Mouse (Mus musculus): Measurements from ENCODE around the gene Tubgcp4. TPM values are rescaled to one million over a fixed set of nuclear protein-coding genes. Genes with fewer than 3 reads are reported as not detected.
A peak's percentile ranks its signal among the peaks of the same experiment; 100 is the strongest.
"Not testable (repeated sequence)": the region's sequence is repeated elsewhere in the genome, so short reads cannot be mapped to it uniquely, and the experiment has no call there.

Gene Tubgcp4
- polyA plus RNA-seq (2015; fragmentation: Nextera tagmentation; extraction: Ambion mirVana) = 50.4 and 53.9 TPM in 2 replicates

DNA sequence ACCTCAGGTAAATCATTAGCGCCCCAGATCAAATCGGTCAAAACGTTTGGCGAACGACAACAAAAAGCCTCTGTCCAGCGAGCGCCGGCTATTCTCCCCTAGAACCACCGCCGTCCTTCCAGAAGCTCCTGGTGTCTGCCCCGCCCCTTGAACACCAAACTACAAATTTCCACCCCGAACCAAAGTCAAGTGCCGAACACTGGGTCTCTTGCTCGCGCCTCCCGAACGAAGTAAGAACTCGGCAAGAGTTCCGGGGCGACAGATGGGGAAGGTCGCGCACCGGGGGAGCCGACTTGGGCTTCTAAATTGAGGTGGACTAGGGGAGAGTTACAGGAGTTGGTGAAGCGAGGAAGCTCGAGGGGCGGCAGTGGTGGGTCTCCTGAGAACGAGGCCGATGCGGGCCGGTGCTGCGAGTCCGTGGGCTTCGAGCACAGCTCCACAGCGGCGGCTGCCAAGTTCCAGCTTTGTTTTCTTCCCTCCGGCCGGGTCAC is at the start of gene Tubgcp4:
Tubgcp4 (plus strand) TSS at position 174 of the 491 bp plus-strand sequence.
- H3K4me1 ChIP-seq (ENCODE audit: control insufficient read depth, insufficient read depth, low read length) = peaks cover 28% of the 10 kb centered on the region
- under 1% methylated on average over 36 of the region's 38 CpGs for WGBS
- no peaks in the 10 kb centered on the region for H3K27me3 ChIP-seq (ENCODE audit: control insufficient read depth, insufficient read depth, low read depth, low read length)
- peak within 1 kb of the TSS; percentile 83 for H3K4me2 ChIP-seq (ENCODE audit: low read length)
- peak; percentile 74; the same call in 1 of the 2 replicates for ATAC-seq
- peaks cover 13% of the 10 kb centered on the region for H3K36me3 ChIP-seq (ENCODE audit: control insufficient read depth, insufficient read depth, low read length)
- no peaks in the 10 kb centered on the region for H3K9me3 ChIP-seq (replicated peaks; ENCODE audit: control insufficient read depth, low read length, poor library complexity, severe bottlenecking)
- peak within 1 kb of the TSS; percentile 88 for H3K4me3 ChIP-seq (ENCODE audit: low read depth, low read length)
- H3K27ac ChIP-seq (ENCODE audit: low read length) = peak within 1 kb of the TSS; percentile 83
- H3K9ac ChIP-seq (ENCODE audit: low read depth, low read length) = peak within 1 kb of the TSS; percentile 92

DNA sequence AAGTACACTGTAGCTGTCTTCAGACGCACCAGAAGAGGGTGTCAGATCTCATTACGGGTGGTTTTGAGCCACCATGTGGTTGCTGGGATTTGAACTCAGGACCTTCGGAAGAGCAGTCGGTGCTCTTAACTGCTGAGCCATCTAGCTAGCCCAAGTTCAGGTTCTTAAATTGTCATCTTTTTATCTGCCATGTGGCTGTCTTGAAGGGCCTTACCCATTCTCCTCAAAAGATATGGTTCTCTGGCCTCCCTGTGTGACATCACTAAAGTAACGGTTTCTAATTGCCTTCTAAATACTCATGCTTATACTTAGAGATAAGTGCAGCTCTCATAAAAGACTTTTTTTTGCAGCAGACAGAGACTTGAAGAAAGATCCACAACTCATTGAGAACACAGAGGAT is 44.2 kb upstream of the Tubgcp4 start:
- ATAC-seq; H3K27me3 ChIP-seq (ENCODE audit: control insufficient read depth, insufficient read depth, low read depth, low read length); H3K4me2 ChIP-seq (ENCODE audit: low read length); H3K27ac ChIP-seq (ENCODE audit: low read length); H3K36me3 ChIP-seq (ENCODE audit: control insufficient read depth, insufficient read depth, low read length); H3K4me3 ChIP-seq (ENCODE audit: low read depth, low read length); H3K9me3 ChIP-seq (replicated peaks; ENCODE audit: control insufficient read depth, low read length, poor library complexity, severe bottlenecking); H3K4me1 ChIP-seq (ENCODE audit: control insufficient read depth, insufficient read depth, low read length); H3K9ac ChIP-seq (ENCODE audit: low read depth, low read length): not testable (repeated sequence)
- 97% methylated on average over 5 of the region's 5 CpGs for WGBS

DNA sequence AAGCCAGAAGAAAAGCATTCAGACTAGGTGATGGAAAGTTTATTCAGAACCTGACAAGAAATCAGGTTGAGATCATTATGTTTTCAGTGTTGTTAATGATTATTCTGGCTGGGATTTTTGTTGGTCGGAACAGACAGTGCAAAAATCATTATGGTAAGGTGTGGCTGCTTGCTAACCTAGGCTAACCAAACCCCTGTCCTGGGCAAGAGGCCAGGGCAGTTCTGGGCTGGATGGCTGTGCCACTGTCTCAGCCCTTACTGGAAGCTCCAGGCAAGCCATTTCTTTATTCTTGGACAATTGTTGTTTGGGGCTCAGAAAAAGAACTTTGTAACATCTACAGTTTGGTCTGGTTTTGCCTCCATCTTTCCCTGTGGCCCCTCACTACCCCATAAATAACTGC is 42.9 kb upstream of the Tubgcp4 start:
- Histone ChIP-seq H3K9ac (ENCODE audit: low read depth, low read length) (no peak overlapping the region), H3K4me3 (ENCODE audit: low read depth, low read length) (no peak overlapping the region), H3K4me1 (ENCODE audit: control insufficient read depth, insufficient read depth, low read length) (no peaks in the 10 kb centered on the region), H3K27me3 (ENCODE audit: control insufficient read depth, insufficient read depth, low read depth, low read length) (no peaks in the 10 kb centered on the region), H3K4me2 (ENCODE audit: low read length) (no peak overlapping the region), H3K27ac (ENCODE audit: low read length) (no peak overlapping the region), H3K36me3 (ENCODE audit: control insufficient read depth, insufficient read depth, low read length) (no peaks in the 10 kb centered on the region), H3K9me3 (replicated peaks; ENCODE audit: control insufficient read depth, low read length, poor library complexity, severe bottlenecking) (no peaks in the 10 kb centered on the region)
- 96% methylated on average over 1 of the region's 1 CpGs for WGBS
- ATAC-seq = no peak

DNA sequence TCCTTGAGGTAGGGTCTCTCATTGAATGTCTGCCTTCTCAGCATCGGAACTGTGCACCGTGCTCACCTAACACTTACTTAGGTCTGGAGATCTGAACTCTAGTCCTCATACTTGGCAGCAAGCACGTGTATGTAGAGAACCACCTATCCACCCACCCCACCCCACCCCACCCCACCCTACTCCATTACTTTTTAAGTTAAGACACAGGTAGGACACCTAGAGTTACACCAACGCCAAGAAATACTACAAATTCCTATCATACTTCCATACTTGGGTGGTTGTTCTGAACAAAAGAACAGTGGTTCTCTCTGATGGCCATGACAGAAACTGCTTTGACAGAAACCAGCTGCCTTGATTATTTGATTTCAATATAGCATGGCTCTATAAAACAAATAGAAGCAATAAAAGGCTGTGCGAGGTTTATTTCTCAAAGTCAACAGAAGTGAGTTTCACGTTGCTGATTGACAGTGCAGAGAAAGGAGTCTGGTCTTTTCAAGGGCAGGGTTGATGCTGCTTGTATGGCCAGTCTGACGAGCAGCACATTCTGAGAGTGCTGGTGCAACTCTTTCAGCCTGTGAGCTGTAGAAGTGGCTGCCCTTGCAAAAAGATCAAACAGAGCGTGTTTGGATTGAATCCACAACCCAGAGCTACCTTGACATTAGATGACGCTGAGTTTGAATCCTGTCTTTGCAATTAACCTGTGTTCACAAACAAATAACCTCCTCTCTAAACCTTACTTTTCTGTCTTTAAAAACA is 41.4 kb upstream of the Tubgcp4 start:
- ATAC-seq = no peak

DNA sequence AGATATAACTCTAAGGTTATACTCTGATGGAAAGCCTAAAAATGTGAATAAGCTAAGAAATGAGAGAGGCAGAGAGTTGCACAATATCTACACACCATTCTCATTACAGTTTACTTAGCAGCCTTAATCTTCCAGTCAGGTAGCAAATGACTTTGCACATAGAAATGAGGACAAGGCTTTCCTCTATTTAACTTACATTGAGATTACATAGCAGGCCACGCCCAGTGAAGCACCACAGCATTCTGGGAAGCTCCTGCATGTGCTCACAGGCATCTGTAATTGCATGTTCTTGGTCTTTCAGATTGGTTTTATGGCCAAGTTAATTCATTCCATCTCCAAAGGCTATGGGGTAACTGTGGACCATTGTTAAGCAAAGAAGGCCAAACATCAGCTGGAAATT is 37.6 kb upstream of the Tubgcp4 start:
- H3K4me2 ChIP-seq (ENCODE audit: low read length) = no peak overlapping the region
- ATAC-seq = no peak
- no peak overlapping the region for H3K27ac ChIP-seq (ENCODE audit: low read length)
- no peaks in the 10 kb centered on the region for H3K36me3 ChIP-seq (ENCODE audit: control insufficient read depth, insufficient read depth, low read length)
- H3K9ac ChIP-seq (ENCODE audit: low read depth, low read length) = no peak overlapping the region
- H3K9me3 ChIP-seq (replicated peaks; ENCODE audit: control insufficient read depth, low read length, poor library complexity, severe bottlenecking) = no peaks in the 10 kb centered on the region
- no peak overlapping the region for H3K4me3 ChIP-seq (ENCODE audit: low read depth, low read length)
- H3K27me3 ChIP-seq (ENCODE audit: control insufficient read depth, insufficient read depth, low read depth, low read length) = no peaks in the 10 kb centered on the region
- 64% methylated on average over 1 of the region's 1 CpGs for WGBS
- peaks cover 6% of the 10 kb centered on the region for H3K4me1 ChIP-seq (ENCODE audit: control insufficient read depth, insufficient read depth, low read length)

More for the DNA sequence above, 41.4 kb upstream of the Tubgcp4 start:
- no peak overlapping the region for H3K4me2 ChIP-seq (ENCODE audit: low read length)
- no peaks in the 10 kb centered on the region for H3K27me3 ChIP-seq (ENCODE audit: control insufficient read depth, insufficient read depth, low read depth, low read length)
- H3K9me3 ChIP-seq (replicated peaks; ENCODE audit: control insufficient read depth, low read length, poor library complexity, severe bottlenecking) = no peaks in the 10 kb centered on the region
- 71% methylated on average over 9 of the region's 9 CpGs for WGBS
- H3K27ac ChIP-seq (ENCODE audit: low read length) = no peak overlapping the region
- H3K9ac ChIP-seq (ENCODE audit: low read depth, low read length) = no peak overlapping the region
- no peak overlapping the region for H3K4me3 ChIP-seq (ENCODE audit: low read depth, low read length)
- H3K36me3 ChIP-seq (ENCODE audit: control insufficient read depth, insufficient read depth, low read length) = no peaks in the 10 kb centered on the region
- H3K4me1 ChIP-seq (ENCODE audit: control insufficient read depth, insufficient read depth, low read length) = no peaks in the 10 kb centered on the region

DNA sequence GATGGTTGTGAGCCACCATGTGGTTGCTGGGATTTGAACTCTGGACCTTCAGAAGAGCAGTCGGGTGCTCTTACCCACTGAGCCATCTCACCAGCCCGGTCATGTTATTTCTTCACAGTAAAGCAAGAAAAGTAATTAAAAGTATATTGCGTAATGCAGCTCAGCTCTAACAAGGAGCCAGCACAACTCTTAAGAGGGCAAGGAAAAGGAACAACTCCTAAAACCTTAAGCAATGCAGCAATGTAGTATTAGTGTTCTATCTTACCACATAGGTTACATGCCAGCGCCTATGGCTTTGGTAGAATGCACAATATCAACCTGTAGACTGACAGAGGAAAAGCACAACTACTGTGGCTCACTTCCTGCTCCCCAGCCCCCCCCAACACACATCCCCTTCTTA is 33.1 kb upstream of the Tubgcp4 start:
- Histone ChIP-seq H3K4me3 (ENCODE audit: low read depth, low read length) (no peak overlapping the region), H3K9me3 (replicated peaks; ENCODE audit: control insufficient read depth, low read length, poor library complexity, severe bottlenecking) (no peaks in the 10 kb centered on the region), H3K27me3 (ENCODE audit: control insufficient read depth, insufficient read depth, low read depth, low read length) (no peaks in the 10 kb centered on the region), H3K36me3 (ENCODE audit: control insufficient read depth, insufficient read depth, low read length) (no peaks in the 10 kb centered on the region), H3K4me2 (ENCODE audit: low read length) (no peak overlapping the region), H3K4me1 (ENCODE audit: control insufficient read depth, insufficient read depth, low read length) (peaks cover 28% of the 10 kb centered on the region), H3K27ac (ENCODE audit: low read length) (no peak overlapping the region), H3K9ac (ENCODE audit: low read depth, low read length) (no peak overlapping the region)
- 97% methylated on average over 4 of the region's 4 CpGs for WGBS
- no peak for ATAC-seq

DNA sequence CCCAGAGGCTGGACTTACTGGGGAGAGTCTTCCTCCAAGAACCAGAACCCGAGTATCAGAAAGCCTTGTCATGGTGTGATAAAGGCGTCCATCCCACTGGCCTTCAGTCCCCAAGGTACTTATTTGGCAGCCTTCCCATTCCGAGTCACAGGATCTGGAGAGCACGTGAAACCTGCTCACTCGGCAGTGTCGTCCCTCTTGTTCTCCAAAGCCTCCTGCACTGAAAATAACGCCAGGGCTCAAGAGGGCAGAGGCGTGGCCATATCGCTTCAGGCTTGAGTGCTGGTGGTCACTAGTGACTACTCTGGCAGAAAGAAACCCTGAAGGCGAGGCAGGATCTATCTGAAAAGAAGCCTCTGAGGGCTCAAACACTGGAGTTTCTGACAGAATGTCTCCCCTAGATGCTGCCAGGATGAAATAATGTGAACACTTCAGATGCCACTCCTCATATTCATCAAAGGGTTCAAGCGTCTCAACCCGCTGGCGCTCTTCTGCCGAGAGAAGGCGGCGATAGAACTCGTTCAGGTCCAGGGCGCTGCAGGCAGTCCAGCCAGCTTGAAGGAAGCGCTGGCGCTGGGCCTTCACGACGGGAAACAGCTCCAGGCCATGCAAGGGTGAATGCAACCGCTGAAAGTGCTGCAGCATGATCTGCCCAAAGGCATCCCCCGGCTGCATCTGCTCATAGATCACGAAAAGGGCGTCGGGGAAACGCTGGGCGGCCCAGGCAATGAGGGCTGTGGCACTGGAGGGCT is 31.0 kb upstream of the Tubgcp4 start:
- Histone ChIP-seq H3K36me3 (ENCODE audit: control insufficient read depth, insufficient read depth, low read length) (no peaks in the 10 kb centered on the region; the same call in 1 of the 2 replicates), H3K4me1 (ENCODE audit: control insufficient read depth, insufficient read depth, low read length) (peaks cover 28% of the 10 kb centered on the region), H3K27me3 (ENCODE audit: control insufficient read depth, insufficient read depth, low read depth, low read length) (no peaks in the 10 kb centered on the region), H3K4me3 (ENCODE audit: low read depth, low read length) (peak overlapping the region; percentile 83), H3K27ac (ENCODE audit: low read length) (peak overlapping the region; percentile 98), H3K9me3 (replicated peaks; ENCODE audit: control insufficient read depth, low read length, poor library complexity, severe bottlenecking) (no peaks in the 10 kb centered on the region), H3K4me2 (ENCODE audit: low read length) (peak overlapping the region; percentile 92), H3K9ac (ENCODE audit: low read depth, low read length) (peak overlapping the region; percentile 97)
- ATAC-seq = no peak; the same call in 1 of the 2 replicates
- 39% methylated on average over 29 of the region's 29 CpGs for WGBS

DNA sequence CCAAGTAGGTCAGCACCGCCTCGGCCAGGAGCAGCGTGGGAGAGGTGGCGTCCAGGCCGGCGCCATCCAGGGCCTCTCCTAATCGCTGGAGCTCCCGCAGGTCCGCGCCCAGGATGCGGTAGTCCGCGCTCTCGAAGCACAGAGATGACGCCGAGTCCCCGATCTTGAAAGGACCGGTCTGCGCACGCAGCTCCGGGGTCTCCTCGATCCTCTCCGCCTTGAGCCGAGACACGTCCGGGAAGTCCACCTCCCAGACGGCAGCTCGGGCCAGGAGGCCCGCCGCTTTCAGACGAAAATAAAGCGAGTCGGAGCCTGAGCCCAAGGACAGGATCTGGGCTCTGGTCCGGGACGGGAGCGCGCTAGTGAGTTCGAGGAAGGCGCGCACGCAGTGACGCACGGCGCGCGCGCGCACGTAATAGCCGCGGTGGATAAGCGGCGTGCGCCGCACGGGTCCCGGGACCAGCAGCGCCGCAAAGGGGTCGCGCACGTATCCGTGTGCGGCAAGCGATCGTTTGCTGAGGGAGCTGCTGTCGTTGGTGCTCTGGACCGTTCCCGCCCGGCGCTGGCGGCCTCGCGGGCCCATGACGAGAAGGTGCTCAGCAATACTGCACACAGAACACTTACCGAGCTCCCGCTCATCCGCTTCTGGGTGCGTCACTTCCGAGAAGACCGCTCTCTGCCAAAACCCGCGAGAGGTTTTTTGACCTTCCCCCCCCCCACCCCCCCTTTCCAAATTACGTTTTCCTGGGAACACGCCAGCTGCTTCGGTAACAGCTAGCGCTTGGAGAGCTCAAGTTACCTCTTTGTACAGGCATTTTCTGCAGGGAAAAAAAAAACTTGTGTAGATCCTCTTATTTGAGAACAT is 30.2 kb upstream of the Tubgcp4 start, which contains the start of the genes Adal and Lcmt2:
Adal (plus strand) TSS at position 411 of the 865 bp plus-strand sequence.
Lcmt2 (minus strand) TSS at position 636 of the 865 bp plus-strand sequence.
- no peaks in the 10 kb centered on the region for H3K9me3 ChIP-seq (replicated peaks; ENCODE audit: control insufficient read depth, low read length, poor library complexity, severe bottlenecking)

More for the DNA sequence above, 30.2 kb upstream of the Tubgcp4 start, which contains the start of the genes Adal and Lcmt2:
- Histone ChIP-seq H3K4me1 (ENCODE audit: control insufficient read depth, insufficient read depth, low read length) (peaks cover 28% of the 10 kb centered on the region), H3K27ac (ENCODE audit: low read length) (peak within 1 kb of the TSS; percentile 98), H3K36me3 (ENCODE audit: control insufficient read depth, insufficient read depth, low read length) (peaks cover 2% of the 10 kb centered on the region; the same call in 1 of the 2 replicates), H3K9ac (ENCODE audit: low read depth, low read length) (peak within 1 kb of the TSS; percentile 97), H3K4me3 (ENCODE audit: low read depth, low read length) (peak within 1 kb of the TSS; percentile 83), H3K4me2 (ENCODE audit: low read length) (peak within 1 kb of the TSS; percentile 92), H3K27me3 (ENCODE audit: control insufficient read depth, insufficient read depth, low read depth, low read length) (no peaks in the 10 kb centered on the region)
- peak; percentile 97 for ATAC-seq
- under 1% methylated on average over 84 of the region's 87 CpGs for WGBS

Measured in midbrain, embryonic 16.5 days (tissue).